24 mouse cellular contexts compared by ENCODE assay signal in the genomic region with DNA sequence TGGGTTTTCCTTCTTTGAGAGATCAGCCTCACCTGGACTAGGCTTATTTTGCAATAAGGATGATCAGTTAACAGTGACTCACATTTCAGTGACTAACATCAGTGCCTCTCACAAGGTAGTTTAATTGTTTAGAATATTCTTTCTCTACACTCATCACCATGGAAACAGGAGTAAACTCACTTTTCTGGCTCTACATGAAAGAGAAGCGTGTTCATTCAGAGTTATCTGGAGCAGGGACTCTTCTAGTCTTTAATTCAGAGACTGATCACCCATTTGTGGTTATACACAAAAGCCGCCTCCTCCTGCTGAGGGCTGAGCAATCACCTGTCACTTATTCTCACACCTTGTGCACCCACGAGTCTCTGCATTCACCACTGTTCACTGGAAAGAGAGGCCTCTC.
DNase-seq lines count a peak whose midpoint lies in the region; ATAC-seq and TF ChIP-seq lines count a peak whose summit lies in the region.
"Had no signal": no experiment of that assay in that cellular context is flagged by ENCODE, and none has a peak within 500 bp of the region (broad histone marks: within the 10 kb centered on the region; RNA-seq: fewer than 3 reads in every experiment).

No protein-coding gene starts in this region.

- 70% methylated on average over 3 of the region's 3 CpGs for WGBS in forebrain, embryonic 14.5 days
- 73% methylated on average over 3 of the region's 3 CpGs for WGBS in forebrain, embryonic 12.5 days
- WGBS in limb, embryonic 14.5 days = 79% methylated on average over 3 of the region's 3 CpGs
- WGBS in limb, embryonic 10.5 days = 82% methylated on average over 3 of the region's 3 CpGs
- 57% methylated on average over 3 of the region's 3 CpGs for WGBS in stomach, postnatal 0 days

- ATAC-seq in forebrain, embryonic 14.5 days = no peak
- no peak for ATAC-seq in forebrain, embryonic 12.5 days (ENCODE audit: low FRiP score)
- no peak for ATAC-seq in limb, embryonic 14.5 days (ENCODE audit: low FRiP score, low read depth)
- peak; percentile 45; the same call in 1 of the 2 replicates for ATAC-seq in stomach, postnatal 0 days (ENCODE audit: low FRiP score, low TSS enrichment)
- no peak for ATAC-seq in monocyte, adult 5-6 weeks (replicated peaks; ENCODE audit: insufficient number of reproducible peaks, low FRiP score, low TSS enrichment, poor library complexity, severe bottlenecking)
- ATAC-seq: intestine, embryonic 15.5 days had no signal

- no peak overlapping the region for H3K4me2 ChIP-seq in forebrain, embryonic 14.5 days (ENCODE audit: low read length)
- H3K4me2 ChIP-seq in forebrain, embryonic 12.5 days = no peak overlapping the region
- H3K4me2 ChIP-seq in limb, embryonic 14.5 days (replicated peaks; ENCODE audit: low read depth, low read length, severe bottlenecking) = no peak overlapping the region
- no peak overlapping the region for H3K4me2 ChIP-seq in stomach, postnatal 0 days (replicated peaks; ENCODE audit: low read depth)
- H3K4me2 ChIP-seq: heart, embryonic 11.5 days; hindbrain, embryonic 14.5 days; intestine, embryonic 15.5 days; limb, embryonic 12.5 days; liver, embryonic 11.5 days; lung, embryonic 15.5 days had no signal

- H3K27me3 ChIP-seq in forebrain, embryonic 14.5 days (replicated peaks; ENCODE audit: control insufficient read depth, insufficient read depth, low read length) = no peaks in the 10 kb centered on the region
- no peaks in the 10 kb centered on the region for H3K27me3 ChIP-seq in forebrain, embryonic 12.5 days
- no peaks in the 10 kb centered on the region for H3K27me3 ChIP-seq in limb, embryonic 14.5 days (ENCODE audit: control insufficient read depth, insufficient read depth, low read length)
- H3K27me3 ChIP-seq in limb, embryonic 10.5 days (ENCODE audit: low read depth, poor library complexity, severe bottlenecking) = no peaks in the 10 kb centered on the region
- no peaks in the 10 kb centered on the region for H3K27me3 ChIP-seq in stomach, postnatal 0 days (ENCODE audit: control insufficient read depth, insufficient read depth, low read length)
- H3K27me3 ChIP-seq: CH12.LX; intestine, embryonic 15.5 days; limb, embryonic 12.5 days; lung, embryonic 15.5 days had no signal

- H3K9ac ChIP-seq in forebrain, embryonic 14.5 days (ENCODE audit: low read length) = no peak overlapping the region
- H3K9ac ChIP-seq in forebrain, embryonic 12.5 days = no peak overlapping the region
- H3K9ac ChIP-seq in limb, embryonic 14.5 days (ENCODE audit: low read depth, low read length, severe bottlenecking) = no peak overlapping the region
- no peak overlapping the region for H3K9ac ChIP-seq in stomach, postnatal 0 days (ENCODE audit: low read length)
- H3K9ac ChIP-seq: hindbrain, embryonic 14.5 days; intestine, embryonic 15.5 days; limb, embryonic 12.5 days; lung, embryonic 15.5 days had no signal

- no peak for TF ChIP-seq POLR2A in limb, embryonic 14.5 days (IDR thresholded peaks at IDR 0.05; ENCODE audit: borderline replicate concordance, extremely low read depth, insufficient read depth, insufficient read length)

- TF ChIP-seq EP300 in stomach, postnatal 0 days (optimal IDR thresholded peaks at IDR 0.05) = no peak

- H3K4me1 ChIP-seq in forebrain, embryonic 14.5 days (ENCODE audit: control insufficient read depth, insufficient read depth, low read length) = no peaks in the 10 kb centered on the region
- no peaks in the 10 kb centered on the region for H3K4me1 ChIP-seq in forebrain, embryonic 12.5 days
- no peaks in the 10 kb centered on the region for H3K4me1 ChIP-seq in limb, embryonic 14.5 days (ENCODE audit: control insufficient read depth, insufficient read depth, low read length)
- H3K4me1 ChIP-seq in limb, embryonic 10.5 days = no peaks in the 10 kb centered on the region
- H3K4me1 ChIP-seq in stomach, postnatal 0 days (replicated peaks; ENCODE audit: control insufficient read depth, insufficient read depth) = no peaks in the 10 kb centered on the region
- H3K4me1 ChIP-seq: intestine, embryonic 15.5 days; limb, embryonic 12.5 days; lung, embryonic 15.5 days; midbrain, embryonic 10.5 days had no signal

- no peak overlapping the region for H3K27ac ChIP-seq in forebrain, embryonic 14.5 days (ENCODE audit: low read depth, low read length)
- no peak overlapping the region for H3K27ac ChIP-seq in forebrain, embryonic 12.5 days
- no peak overlapping the region for H3K27ac ChIP-seq in limb, embryonic 14.5 days (replicated peaks; ENCODE audit: low read depth, low read length)
- H3K27ac ChIP-seq in limb, embryonic 10.5 days = no peak overlapping the region
- H3K27ac ChIP-seq in stomach, postnatal 0 days (replicated peaks) = no peak overlapping the region
- H3K27ac ChIP-seq: hindbrain, embryonic 14.5 days; intestine, embryonic 15.5 days; limb, embryonic 12.5 days; lung, embryonic 15.5 days; midbrain, embryonic 10.5 days had no signal

- H3K36me3 ChIP-seq in forebrain, embryonic 14.5 days (ENCODE audit: control insufficient read depth, insufficient read depth, low read length) = no peaks in the 10 kb centered on the region
- H3K36me3 ChIP-seq in forebrain, embryonic 12.5 days (replicated peaks) = no peaks in the 10 kb centered on the region
- no peaks in the 10 kb centered on the region for H3K36me3 ChIP-seq in limb, embryonic 14.5 days (ENCODE audit: control insufficient read depth, insufficient read depth, low read length)
- no peaks in the 10 kb centered on the region for H3K36me3 ChIP-seq in limb, embryonic 10.5 days
- no peaks in the 10 kb centered on the region for H3K36me3 ChIP-seq in stomach, postnatal 0 days (ENCODE audit: control insufficient read depth, insufficient read depth, low read length)
- H3K36me3 ChIP-seq: intestine, embryonic 15.5 days; limb, embryonic 12.5 days; lung, embryonic 15.5 days; midbrain, embryonic 10.5 days had no signal

- H3K9me3 ChIP-seq in forebrain, embryonic 14.5 days (replicated peaks; ENCODE audit: control insufficient read depth, low read length) = no peaks in the 10 kb centered on the region
- H3K9me3 ChIP-seq in forebrain, embryonic 12.5 days = no peaks in the 10 kb centered on the region
- no peaks in the 10 kb centered on the region for H3K9me3 ChIP-seq in limb, embryonic 14.5 days (ENCODE audit: control insufficient read depth, low read length)
- H3K9me3 ChIP-seq in limb, embryonic 10.5 days (replicated peaks) = no peaks in the 10 kb centered on the region
- no peaks in the 10 kb centered on the region for H3K9me3 ChIP-seq in stomach, postnatal 0 days (ENCODE audit: control insufficient read depth, low read length)
- H3K9me3 ChIP-seq: intestine, embryonic 15.5 days; lung, embryonic 15.5 days; midbrain, embryonic 10.5 days had no signal

- peak; percentile 6 for DNase-seq in forebrain, embryonic 14.5 days (ENCODE audit: low spot score)
- DNase-seq in limb, embryonic 14.5 days (ENCODE audit: low spot score) = peak; percentile 28
- no peak for DNase-seq in limb, embryonic 10.5 days (ENCODE audit: low spot score)
- peak; percentile 29 for DNase-seq in brain, adult 2 months (ENCODE audit: low read depth, low spot score)
- DNase-seq in stomach, postnatal 0 days (ENCODE audit: low spot score) = no peak
- no peak for DNase-seq in urinary bladder, postnatal 14 days (ENCODE audit: low spot score)
- DNase-seq: adrenal gland, postnatal 10 days; cerebellum, adult 8-10 months; cerebellum, postnatal 25 days; gastrocnemius, postnatal 25 days; heart, adult 18-20 months; heart, postnatal 4 days; kidney, adult 2 months; kidney, postnatal 10 days had no signal

- no peak overlapping the region for H3K4me3 ChIP-seq in forebrain, embryonic 14.5 days (ENCODE audit: low read depth, low read length)
- no peak overlapping the region for H3K4me3 ChIP-seq in forebrain, embryonic 12.5 days (replicated peaks)
- H3K4me3 ChIP-seq in limb, embryonic 14.5 days (replicated peaks; ENCODE audit: low read length) = no peak overlapping the region
- H3K4me3 ChIP-seq in limb, embryonic 10.5 days = no peak overlapping the region
- H3K4me3 ChIP-seq in stomach, postnatal 0 days (ENCODE audit: low read depth, low read length) = no peak overlapping the region
- H3K4me3 ChIP-seq: intestine, embryonic 15.5 days; limb, embryonic 12.5 days; lung, embryonic 15.5 days; midbrain, embryonic 10.5 days had no signal

- no peak for TF ChIP-seq CTCF in stomach, postnatal 0 days (IDR thresholded peaks at IDR 0.05; ENCODE audit: low read depth)

Comparison
In these comparisons a context has a peak if more than half of its experiments do, and no peak if none do; other contexts are left out.
1. DNase-seq: peak in forebrain, embryonic 14.5 days (single experiment), limb, embryonic 14.5 days (single experiment) and brain, adult 2 months (single experiment); none in limb, embryonic 10.5 days (single experiment), stomach, postnatal 0 days (single experiment) and urinary bladder, postnatal 14 days (single experiment).